Mouse (Mus musculus) lung, postnatal 0 days (tissue): Measurements from ENCODE around the gene Slc22a21. TPM values are rescaled to one million over a fixed set of nuclear protein-coding genes. Genes with fewer than 3 reads are reported as not detected.

ENCODE experiments used
- ATAC-seq: fragments of 200-750 bp; cut with Nextera tagmentation; 2 replicates; pipeline ENCODE4 v1.8.0; 2017; ENCODE audit warnings: moderate library complexity
- DNase-seq: peaks from one replicate; pipeline ENCODE4 v3.0.0-alpha.2; 2016; ENCODE audit warnings: low spot score
- H3K27ac ChIP-seq: fragments of 300-500 bp; sonication (generic); 2 replicates; pipeline ENCODE4 v1.5.1; 2014; ENCODE audit warnings: antibody characterized with exemption, mild to moderate bottlenecking, low read length, mixed read lengths
- H3K27me3 ChIP-seq: fragments of 300-500 bp; sonication (generic); replicated peaks from 2 replicates; pipeline ENCODE4 v1.6.1; 2014; ENCODE audit warnings: low read length, mixed read lengths; ENCODE audit not compliant: insufficient read depth
- H3K36me3 ChIP-seq: fragments of 300-500 bp; sonication (generic); 2 replicates; pipeline ENCODE4 v1.6.1; 2014; ENCODE audit warnings: low read length, mixed read lengths; ENCODE audit not compliant: insufficient read depth
- H3K4me1 ChIP-seq: fragments of 300-500 bp; sonication (generic); 2 replicates; pipeline ENCODE4 v1.6.1; 2014; ENCODE audit warnings: antibody characterized with exemption, low read depth, low read length, mixed read lengths; ENCODE audit not compliant: insufficient read depth
- H3K4me2 ChIP-seq: fragments of 300-500 bp; sonication (generic); replicated peaks from 2 replicates; pipeline ENCODE4 v1.6.1; 2014; ENCODE audit warnings: low read depth, mild to moderate bottlenecking, low read length, moderate library complexity, mixed read lengths
- H3K4me3 ChIP-seq: fragments of 300-500 bp; sonication (generic); 2 replicates; pipeline ENCODE4 v1.5.1; 2014; ENCODE audit warnings: low read depth, low read length
- H3K9ac ChIP-seq: fragments of 300-500 bp; sonication (generic); replicated peaks from 2 replicates; pipeline ENCODE4 v1.6.1; 2014; ENCODE audit warnings: low read depth, mild to moderate bottlenecking
- H3K9me3 ChIP-seq: fragments of 300-500 bp; sonication (generic); 2 replicates; pipeline ENCODE4 v1.6.1; 2016; ENCODE audit warnings: low read length, mixed read lengths
- CTCF ChIP-seq: IDR thresholded peaks from 2 replicates; pipeline ENCODE4 v1.5.1; 2016; ENCODE audit warnings: antibody characterized with exemption, mild to moderate bottlenecking
- EP300 ChIP-seq: IDR thresholded peaks from 2 replicates; pipeline ENCODE4 v1.6.1; 2016; ENCODE audit warnings: antibody characterized with exemption, mild to moderate bottlenecking, control low read depth
- WGBS: fragments of 180-500 bp; shearing (Covaris S2); extraction: QIAGEN DNeasy Blood & Tissue Kit; methylation state at CpG from one replicate; pipeline ENCODE4 v1.1.7; 2014; 5-methylcytosine and 5-hydroxymethylcytosine counted together
- polyA plus RNA-seq: library from polyadenylated mRNA; unstranded; fragments of >200 nt; fragmentation: Nextera tagmentation; extraction: Ambion mirVana; gene quantifications from 2 replicates; pipeline ENCODE4 v1.2.1, GENCODE M21; 2015

Slc22a21 gene
- polyA plus RNA-seq, result 2.6 TPM in 2 replicates

- Histone ChIP-seq H3K4me1 (no peaks in the 10 kb centered on the region), H3K9ac (peak within 1 kb of the TSS; percentile 51), H3K36me3 (no peaks in the 10 kb centered on the region), H3K4me3 (peak within 1 kb of the TSS; percentile 54), H3K9me3 (no peaks in the 10 kb centered on the region), H3K4me2 (peak within 1 kb of the TSS; percentile 87), H3K27me3 (no peaks in the 10 kb centered on the region), H3K27ac (no peak within 1 kb of the TSS)
- 3% methylated on average over 73 of the region's 73 CpGs for WGBS
- peak; percentile 98 for ATAC-seq
- TF ChIP-seq CTCF (no peak), EP300 (no peak)
- DNase-seq, result peak; percentile 91
Measured at GRCm38 (mm10) chr11:53979788-53980621, at the start of gene Slc22a21. Gene Slc22a21 (minus strand): TSS chr11:53980332.

- Histone ChIP-seq H3K4me2 (no peak overlapping the region; the same call in 1 of the 2 replicates), H3K9me3 (no peaks in the 10 kb centered on the region), H3K27me3 (0 out of 2 replicates have a peak, but pooled peaks cover 5% of the 10 kb centered on the region)
Measured at GRCm38 (mm10) chr11:54028997-54029396, 48.9 kb upstream of the Slc22a21 start.

GRCm38 (mm10) chr11:54028044-54028951 is 48.2 kb upstream of the Slc22a21 start, which contains the start of gene Slc22a4:
Gene Slc22a4 (minus strand): TSS chr11:54028090.
- 3% methylated on average over 61 of the region's 61 CpGs for WGBS
- H3K4me3 ChIP-seq, result peak within 1 kb of the TSS; percentile 34
- H3K9ac ChIP-seq, result 0 out of 2 replicates have a peak within 1 kb of the TSS, but pooled peaks have one; percentile 16
- H3K36me3 ChIP-seq, result no peaks in the 10 kb centered on the region
- ATAC-seq (peak; percentile 95), DNase-seq (peak; percentile 87)
- no peaks in the 10 kb centered on the region for H3K9me3 ChIP-seq
- TF ChIP-seq CTCF, result peak; percentile 55
- TF ChIP-seq EP300, result no peak
- H3K4me2 ChIP-seq, result peak within 1 kb of the TSS; percentile 63
- H3K27ac ChIP-seq, result no peak within 1 kb of the TSS
- peaks cover 5% of the 10 kb centered on the region; the same call in 1 of the 2 replicates for H3K4me1 ChIP-seq
- 0 out of 2 replicates have a peak, but pooled peaks cover 5% of the 10 kb centered on the region for H3K27me3 ChIP-seq

More at GRCm38 (mm10) chr11:54028997-54029396, 48.9 kb upstream of the Slc22a21 start:
- H3K9ac ChIP-seq, result no peak overlapping the region
- H3K27ac ChIP-seq, result no peak overlapping the region
- DNase-seq (no peak), ATAC-seq (no peak)
- no peak overlapping the region; the same call in 1 of the 2 replicates for H3K4me3 ChIP-seq
- no peak for TF ChIP-seq CTCF
- TF ChIP-seq EP300, result no peak
- H3K4me1 ChIP-seq, result peaks cover 5% of the 10 kb centered on the region; the same call in 1 of the 2 replicates
- no peaks in the 10 kb centered on the region for H3K36me3 ChIP-seq
- 78% methylated on average over 4 of the region's 4 CpGs for WGBS

GRCm38 (mm10) chr11:54027131-54028043 is 47.3 kb upstream of the Slc22a21 start:
- Histone ChIP-seq H3K4me2 (peak overlapping the region; percentile 63), H3K9ac (no peak overlapping the region), H3K4me1 (peaks cover 5% of the 10 kb centered on the region; the same call in 1 of the 2 replicates), H3K9me3 (no peaks in the 10 kb centered on the region), H3K27ac (no peak overlapping the region), H3K27me3 (0 out of 2 replicates have a peak, but pooled peaks cover 5% of the 10 kb centered on the region), H3K4me3 (peak overlapping the region; percentile 34), H3K36me3 (no peaks in the 10 kb centered on the region)
- DNase-seq (peak; percentile 39), ATAC-seq (no peak)
- TF ChIP-seq EP300 (no peak), CTCF (no peak)
- 18% methylated on average over 31 of the region's 31 CpGs for WGBS

GRCm38 (mm10) chr11:54026491-54027041 is 46.4 kb upstream of the Slc22a21 start:
- Histone ChIP-seq H3K4me3 (no peak overlapping the region), H3K4me2 (no peak overlapping the region), H3K4me1 (peaks cover 5% of the 10 kb centered on the region; the same call in 1 of the 2 replicates), H3K36me3 (no peaks in the 10 kb centered on the region), H3K27me3 (0 out of 2 replicates have a peak, but pooled peaks cover 5% of the 10 kb centered on the region), H3K27ac (no peak overlapping the region), H3K9me3 (no peaks in the 10 kb centered on the region), H3K9ac (no peak overlapping the region)
- TF ChIP-seq EP300 (no peak), CTCF (no peak)
- DNase-seq (no peak), ATAC-seq (no peak)
- WGBS, result 57% methylated on average over 1 of the region's 1 CpGs
